Mouse (Mus musculus) forebrain, postnatal 0 days (tissue): ENCODE measurements around the gene Lmln. TPM values are rescaled to one million over a fixed set of nuclear protein-coding genes. Genes with fewer than 3 reads are reported as not detected.
A peak's percentile ranks its signal among the peaks of the same experiment; 100 is the strongest.
"Not testable (repeated sequence)": the region's sequence is repeated elsewhere in the genome, so short reads cannot be mapped to it uniquely, and the experiment has no call there.

Source experiments
- ATAC-seq: fragments of 200-750 bp; cut with Nextera tagmentation; 2 replicates; pipeline ENCODE4 v1.8.0; 2017; ENCODE audit warnings: mild to moderate bottlenecking, moderate library complexity
- DNase-seq: peaks from one replicate; pipeline ENCODE4 v3.0.0-alpha.2; 2015
- H3K27ac ChIP-seq: fragments of 300-500 bp; sonication (generic); 2 replicates; pipeline ENCODE4 v1.5.1; 2014; ENCODE audit warnings: low read depth, mild to moderate bottlenecking, antibody characterized with exemption, low read length, moderate library complexity, mixed read lengths
- H3K27me3 ChIP-seq: fragments of 300-500 bp; sonication (generic); 2 replicates; pipeline ENCODE4 v1.6.1; 2014; ENCODE audit warnings: mild to moderate bottlenecking, low read length, mixed read lengths; ENCODE audit not compliant: insufficient read depth
- H3K36me3 ChIP-seq: fragments of 300-500 bp; sonication (generic); 2 replicates; pipeline ENCODE4 v1.6.1; 2014; ENCODE audit warnings: mild to moderate bottlenecking, moderate library complexity; ENCODE audit not compliant: insufficient read depth
- H3K4me1 ChIP-seq: fragments of 300-500 bp; sonication (generic); 2 replicates; pipeline ENCODE4 v1.6.1; 2014; ENCODE audit warnings: antibody characterized with exemption; ENCODE audit not compliant: insufficient read depth
- H3K4me2 ChIP-seq: fragments of 300-500 bp; sonication (generic); 2 replicates; pipeline ENCODE4 v1.6.1; 2014; ENCODE audit warnings: low read depth, mild to moderate bottlenecking, moderate library complexity
- H3K4me3 ChIP-seq: fragments of 300-500 bp; sonication (generic); 2 replicates; pipeline ENCODE4 v1.5.1; 2014; ENCODE audit warnings: low read depth, low read length, mixed read lengths
- H3K9ac ChIP-seq: fragments of 300-500 bp; sonication (generic); 2 replicates; pipeline ENCODE4 v1.6.1; 2014; ENCODE audit warnings: mild to moderate bottlenecking
- H3K9me3 ChIP-seq: fragments of 300-500 bp; sonication (generic); 2 replicates; pipeline ENCODE4 v1.6.1; 2016; ENCODE audit warnings: low read length
- CTCF ChIP-seq: sonication (generic); IDR thresholded peaks from 2 replicates; pipeline ENCODE4 v1.5.1; 2016; ENCODE audit warnings: antibody characterized with exemption, control low read depth, low read depth
- WGBS: fragments of 180-500 bp; shearing (Covaris S2); extraction: QIAGEN DNeasy Blood & Tissue Kit; methylation state at CpG from one replicate; pipeline ENCODE4 v1.1.7; 2014; 5-methylcytosine and 5-hydroxymethylcytosine counted together
- polyA plus RNA-seq: library from polyadenylated mRNA; unstranded; fragments of >200 nt; fragmentation: Nextera tagmentation; extraction: Ambion mirVana; gene quantifications from 2 replicates; pipeline ENCODE4 v1.2.1, GENCODE M21; 2015
- total RNA-seq: library from RNA; depleted of rRNA; stranded (reverse); fragments of >200 nt; gene quantifications from 2 replicates; pipeline ENCODE4 v1.2.3, GENCODE M21; 2014

The Lmln gene
- total and polyA plus RNA-seq, 2 experiments from 2014 or later: 3.0 to 7.3 TPM

DNA sequence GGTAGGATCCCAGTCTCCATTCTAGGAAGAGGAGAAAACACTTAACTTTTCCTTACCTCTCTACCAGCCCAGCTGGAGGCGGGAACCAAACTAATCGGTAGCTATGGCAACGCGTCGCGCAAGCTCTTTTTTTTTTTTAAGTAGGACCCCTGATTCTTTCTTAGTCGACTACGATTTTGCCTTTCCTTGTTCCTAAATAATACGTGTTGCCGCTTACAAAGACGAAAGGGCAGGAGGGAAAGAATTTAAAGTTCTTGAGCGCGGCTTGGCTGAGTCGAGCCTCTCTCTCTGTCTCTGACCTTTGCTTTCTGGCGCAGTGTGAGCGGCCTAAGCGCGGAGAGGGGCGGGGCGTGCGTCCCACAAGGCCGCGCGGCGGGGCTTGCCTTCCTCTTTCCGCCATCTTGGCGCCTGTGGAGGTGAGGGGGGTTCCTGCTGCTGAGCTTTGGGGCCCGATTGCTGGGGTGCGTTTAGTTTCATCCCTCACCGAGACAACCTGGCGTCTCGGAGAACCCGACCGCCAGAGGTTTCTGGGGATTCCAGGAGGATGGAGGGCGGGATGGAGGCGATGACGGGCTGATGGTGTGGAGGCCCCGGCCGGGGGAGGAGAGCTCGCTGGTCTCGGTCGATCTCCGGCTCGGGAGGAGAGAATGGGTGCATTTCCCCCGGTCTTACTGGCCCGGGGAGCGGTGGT lies 6.1 kb upstream of the Lmln start, which contains the start of the genes Iqcg and Rpl35a:
Iqcg (minus strand) TSS at position 124 of the 691 bp plus-strand sequence.
Rpl35a (plus strand) TSS at position 359 of the 691 bp plus-strand sequence.
- no peaks in the 10 kb centered on the region for H3K27me3 ChIP-seq
- peak within 1 kb of the TSS; percentile 89 for H3K9ac ChIP-seq
- peaks cover 19% of the 10 kb centered on the region; the same call in 1 of the 2 replicates for H3K36me3 ChIP-seq
- under 1% methylated on average over 45 of the region's 47 CpGs for WGBS
- ATAC-seq (peak; percentile 96), DNase-seq (peak; percentile 98)
- peak within 1 kb of the TSS; percentile 93 for H3K4me3 ChIP-seq
- H3K27ac ChIP-seq: peak within 1 kb of the TSS; percentile 92
- peaks cover 5% of the 10 kb centered on the region; the same call in 1 of the 2 replicates for H3K4me1 ChIP-seq
- H3K4me2 ChIP-seq: peak within 1 kb of the TSS; percentile 57
- TF ChIP-seq CTCF: no peak
- H3K9me3 ChIP-seq: no peaks in the 10 kb centered on the region

- Histone ChIP-seq H3K27me3 (no peaks in the 10 kb centered on the region), H3K4me3 (peak overlapping the region; percentile 93), H3K4me1 (peaks cover 5% of the 10 kb centered on the region; the same call in 1 of the 2 replicates), H3K9ac (peak overlapping the region; percentile 89), H3K9me3 (no peaks in the 10 kb centered on the region), H3K27ac (peak overlapping the region; percentile 92), H3K36me3 (peaks cover 19% of the 10 kb centered on the region; the same call in 1 of the 2 replicates), H3K4me2 (peak overlapping the region; percentile 57)
- TF ChIP-seq CTCF: no peak
- no peak for DNase-seq
- peak; percentile 42; the same call in 1 of the 2 replicates for ATAC-seq
- WGBS: under 1% methylated on average over 24 of the region's 24 CpGs
Observed at GRCm38 (mm10) chr16:33056786-33057185, 5.5 kb upstream of the Lmln start.

DNA sequence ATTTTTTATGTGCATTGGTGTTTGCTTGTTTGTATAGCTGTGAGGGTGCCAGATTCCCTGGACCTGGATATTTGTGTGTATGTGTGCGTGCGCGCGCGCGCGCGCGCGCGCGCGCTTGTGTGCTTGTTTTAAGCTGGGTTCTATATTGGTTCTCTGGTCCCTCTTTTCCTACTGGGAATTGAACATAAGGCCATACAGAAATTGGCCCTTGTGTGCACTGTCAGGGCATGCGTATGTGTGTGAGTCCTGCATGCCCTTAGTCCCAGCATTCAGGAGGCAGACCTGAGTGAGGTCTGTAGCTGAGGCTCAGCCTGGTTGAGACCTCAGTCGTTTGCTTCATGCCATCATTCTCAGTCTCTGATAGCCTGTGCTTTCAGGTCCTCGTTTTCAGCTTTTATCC lies 4.3 kb upstream of the Lmln start:
- TF ChIP-seq CTCF: no peak
- peaks cover 19% of the 10 kb centered on the region; the same call in 1 of the 2 replicates for H3K36me3 ChIP-seq
- no peak overlapping the region for H3K4me3 ChIP-seq
- DNase-seq (no peak), ATAC-seq (no peak)
- peak overlapping the region; percentile 13; the same call in 1 of the 2 replicates for H3K4me2 ChIP-seq
- H3K9me3 ChIP-seq: no peaks in the 10 kb centered on the region
- peaks cover 5% of the 10 kb centered on the region; the same call in 1 of the 2 replicates for H3K4me1 ChIP-seq
- H3K9ac ChIP-seq: no peak overlapping the region
- H3K27ac ChIP-seq: no peak overlapping the region
- H3K27me3 ChIP-seq: no peaks in the 10 kb centered on the region
- 90% methylated on average over 16 of the region's 16 CpGs for WGBS

DNA sequence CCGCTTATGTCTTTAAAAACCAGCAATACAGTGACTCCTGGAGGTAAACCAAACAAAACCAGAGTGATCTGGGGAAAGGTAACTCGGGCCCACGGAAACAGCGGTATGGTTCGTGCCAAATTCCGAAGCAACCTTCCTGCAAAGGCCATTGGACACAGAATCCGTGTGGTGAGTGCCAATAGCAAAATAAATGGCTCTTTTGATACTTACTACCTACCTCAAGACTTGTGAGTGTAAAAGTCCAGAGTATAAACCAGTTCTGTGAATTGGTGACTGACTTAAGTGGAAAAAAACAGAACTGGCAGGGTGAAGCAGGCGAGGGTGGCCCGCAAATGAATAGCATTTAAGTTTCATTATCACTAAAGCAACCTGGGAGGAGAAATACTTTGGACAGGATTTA lies 3.7 kb upstream of the Lmln start:
- WGBS: 89% methylated on average over 9 of the region's 9 CpGs
- ATAC-seq, H3K9me3 ChIP-seq, DNase-seq, H3K27ac ChIP-seq, H3K4me3 ChIP-seq, H3K4me2 ChIP-seq, H3K27me3 ChIP-seq, H3K9ac ChIP-seq: not testable (repeated sequence)
- peaks cover 19% of the 10 kb centered on the region; the same call in 1 of the 2 replicates for H3K36me3 ChIP-seq
- H3K4me1 ChIP-seq: peaks cover 11% of the 10 kb centered on the region

DNA sequence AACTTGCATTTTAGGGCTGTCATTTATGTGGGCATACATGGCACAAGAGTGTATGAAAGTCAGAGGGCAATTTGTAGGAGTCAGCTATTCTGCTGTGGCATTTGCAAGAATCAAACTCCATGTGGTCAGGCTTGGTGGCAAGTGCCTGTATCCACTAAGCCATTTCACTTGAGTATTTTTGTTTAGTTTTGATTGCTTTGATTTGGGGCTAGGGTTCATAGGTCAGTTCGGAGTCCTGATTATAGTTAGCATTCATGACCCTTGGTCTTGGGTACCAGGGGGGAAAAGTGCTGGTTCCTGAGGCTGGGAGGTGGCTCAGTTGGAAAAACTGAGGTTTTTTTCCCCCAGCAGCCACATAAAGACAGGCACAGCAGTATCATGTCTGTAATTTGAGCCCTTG lies 2.9 kb upstream of the Lmln start:
- WGBS: 94% methylated on average over 1 of the region's 1 CpGs
- Histone ChIP-seq H3K9ac (no peak overlapping the region), H3K36me3 (peaks cover 19% of the 10 kb centered on the region; the same call in 1 of the 2 replicates), H3K9me3 (no peaks in the 10 kb centered on the region), H3K27ac (no peak overlapping the region), H3K27me3 (no peaks in the 10 kb centered on the region), H3K4me3 (no peak overlapping the region), H3K4me2 (no peak overlapping the region), H3K4me1 (peaks cover 15% of the 10 kb centered on the region)
- no peak for DNase-seq
- no peak for ATAC-seq
- no peak for TF ChIP-seq CTCF

- Histone ChIP-seq H3K4me1 (peaks cover 15% of the 10 kb centered on the region), H3K27ac (no peak overlapping the region), H3K4me2 (no peak overlapping the region), H3K36me3 (peaks cover 19% of the 10 kb centered on the region; the same call in 1 of the 2 replicates), H3K27me3 (no peaks in the 10 kb centered on the region), H3K9ac (no peak overlapping the region), H3K9me3 (no peaks in the 10 kb centered on the region), H3K4me3 (no peak overlapping the region)
- no peak for ATAC-seq
- WGBS: 82% methylated on average over 2 of the region's 2 CpGs
- TF ChIP-seq CTCF: no peak
- DNase-seq: peak; percentile 7
Observed at GRCm38 (mm10) chr16:33060926-33061325, 1.4 kb upstream of the Lmln start.

GRCm38 (mm10) chr16:33061400-33061799 lies 921 bp upstream of the Lmln start:
- Histone ChIP-seq H3K36me3 (peaks cover 19% of the 10 kb centered on the region; the same call in 1 of the 2 replicates), H3K9me3 (no peaks in the 10 kb centered on the region), H3K4me1 (peaks cover 15% of the 10 kb centered on the region), H3K27me3 (no peaks in the 10 kb centered on the region), H3K4me3 (no peak overlapping the region), H3K27ac (no peak overlapping the region), H3K4me2 (no peak overlapping the region), H3K9ac (no peak overlapping the region)
- ATAC-seq (no peak), DNase-seq (no peak)
- no peak for TF ChIP-seq CTCF
- WGBS: 55% methylated on average over 11 of the region's 11 CpGs
